Mouse (Mus musculus): ENCODE results near the gene Clta. TPM values are rescaled to one million over a fixed set of nuclear protein-coding genes. Genes with fewer than 3 reads are reported as not detected.

Gene Clta
- total RNA-seq, 1 experiment = 373 TPM

DNA sequence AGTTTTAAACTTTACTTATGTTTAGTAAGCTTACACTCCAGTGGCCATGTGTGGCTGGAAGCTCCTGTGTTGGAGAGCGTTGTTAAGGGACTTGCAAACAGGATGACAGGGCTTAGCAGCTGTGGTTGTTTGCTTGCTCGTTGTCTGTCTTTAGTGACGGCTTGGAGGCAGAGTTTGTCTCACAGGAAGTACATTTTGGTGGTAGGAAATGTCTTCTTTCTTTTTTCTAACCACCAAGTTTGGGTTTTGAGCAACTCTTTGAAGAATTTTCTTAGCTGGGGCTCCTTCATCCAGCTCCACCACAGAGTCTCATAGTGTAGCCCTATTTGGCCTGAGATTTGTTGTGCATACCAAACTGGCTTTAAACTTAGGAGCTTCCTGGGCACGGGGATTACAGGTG is 18.1 kb downstream of the Clta start:
- no peak overlapping the region for H3K4me3 ChIP-seq (ENCODE audit: insufficient read depth in 1 of 2, low read depth in 1 of 2, low read length in 2 of 2, poor library complexity in 1 of 2, severe bottlenecking in 1 of 2)
- no peak for TF ChIP-seq CHD2 (IDR thresholded peaks at IDR 0.05; ENCODE audit: low read depth, low read length)
- peaks cover 0 to 2% of the 10 kb centered on the region in 2 experiments; a peak in 1 of 4 replicates for H3K4me1 ChIP-seq (ENCODE audit: control insufficient read depth in 2 of 2, insufficient read depth in 2 of 2, low read length in 2 of 2, poor library complexity in 1 of 2)
- in situ Hi-C loops (cut with MboI; ENCODE audit: low sequenced_read_pairs in 2 of 2, unreplicated experiment in 2 of 2) = no loop called here
- no peak for DNase-seq (ENCODE audit: low read depth, low spot score)
- peaks cover 57% of the 10 kb centered on the region for H3K36me3 ChIP-seq (ENCODE audit: control insufficient read depth, insufficient read depth, low read length, poor library complexity, severe bottlenecking)
- no peaks in the 10 kb centered on the region for H3K9me3 ChIP-seq (ENCODE audit: control insufficient read depth, insufficient read depth, low read depth, low read length)
- H3K27ac ChIP-seq (ENCODE audit: insufficient read depth, low read depth, low read length, poor library complexity, severe bottlenecking) = no peak overlapping the region
- H3K9ac ChIP-seq (ENCODE audit: insufficient read depth, low read depth, low read length, poor library complexity, severe bottlenecking) = no peak overlapping the region

DNA sequence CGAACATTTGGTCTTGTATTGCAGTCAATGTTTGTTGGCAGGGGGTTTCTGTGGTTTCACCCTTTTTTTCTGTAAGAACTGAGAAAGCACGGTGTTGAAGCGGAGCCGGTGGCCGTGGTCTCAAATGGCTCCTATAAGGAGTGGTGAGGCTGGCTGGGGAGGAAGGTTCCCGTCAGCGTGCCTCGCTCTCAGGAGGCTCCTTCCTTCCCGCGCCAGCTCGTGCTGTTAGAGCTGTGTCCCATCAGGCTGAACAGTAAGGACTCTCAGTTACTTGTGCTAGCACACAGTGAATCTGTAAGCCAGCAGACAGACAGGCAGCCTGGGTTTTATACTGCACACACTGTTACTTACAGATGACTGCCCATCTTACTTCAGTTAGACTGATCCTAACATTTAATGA is 18.5 kb downstream of the Clta start:
- TF ChIP-seq ZNF384 (IDR thresholded peaks at IDR 0.05; ENCODE audit: low read depth, low read length) (no peak), MAFK (IDR thresholded peaks at IDR 0.05; ENCODE audit: insufficient read depth, low read depth, low read length) (no peak), CHD2 (IDR thresholded peaks at IDR 0.05; ENCODE audit: low read depth, low read length) (no peak), HCFC1 (IDR thresholded peaks at IDR 0.05; ENCODE audit: borderline replicate concordance, insufficient read depth, low read length) (no peak), ZC3H11A (IDR thresholded peaks at IDR 0.05; ENCODE audit: borderline replicate concordance, low read depth, low read length) (no peak)
- in situ Hi-C loops (cut with MboI; ENCODE audit: low sequenced_read_pairs in 2 of 2, unreplicated experiment in 2 of 2) = no loop called here
- H3K36me3 ChIP-seq (ENCODE audit: control insufficient read depth, insufficient read depth, low read length, poor library complexity, severe bottlenecking) = peaks cover 58% of the 10 kb centered on the region
- no peak for DNase-seq (ENCODE audit: low read depth, low spot score)
- H3K9ac ChIP-seq (ENCODE audit: insufficient read depth, low read depth, low read length, poor library complexity, severe bottlenecking) = no peak overlapping the region
- no peaks in the 10 kb centered on the region for H3K9me3 ChIP-seq (ENCODE audit: control insufficient read depth, insufficient read depth, low read depth, low read length)
- H3K4me1 ChIP-seq (ENCODE audit: control insufficient read depth in 2 of 2, insufficient read depth in 2 of 2, low read length in 2 of 2, poor library complexity in 1 of 2) = peaks cover 0 to 2% of the 10 kb centered on the region in 2 experiments; a peak in 1 of 4 replicates
- no peak overlapping the region for H3K4me3 ChIP-seq (ENCODE audit: insufficient read depth in 1 of 2, low read depth in 1 of 2, low read length in 2 of 2, poor library complexity in 1 of 2, severe bottlenecking in 1 of 2)
- no peak overlapping the region for H3K27ac ChIP-seq (ENCODE audit: insufficient read depth, low read depth, low read length, poor library complexity, severe bottlenecking)

DNA sequence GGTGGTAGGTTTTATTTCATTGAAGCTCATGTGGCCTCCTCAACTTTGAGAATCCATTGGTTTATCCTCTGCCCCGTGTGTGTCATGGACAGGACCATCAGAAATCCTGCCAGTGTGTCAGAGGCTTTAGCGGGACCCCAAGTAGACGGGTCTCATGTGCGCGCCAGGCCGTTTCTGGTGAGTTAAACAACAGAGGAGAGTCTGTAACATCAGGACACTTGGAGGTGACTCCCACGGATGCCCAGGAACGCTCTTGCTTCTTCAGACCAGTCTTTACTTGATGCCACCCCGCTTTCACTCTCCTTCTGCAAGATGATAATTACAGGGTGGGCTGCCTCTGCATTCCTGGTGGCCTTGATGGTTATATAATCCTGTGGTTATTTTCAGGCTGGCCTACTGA is 19.4 kb downstream of the Clta start:
- H3K9me3 ChIP-seq (ENCODE audit: control insufficient read depth, insufficient read depth, low read depth, low read length) = no peaks in the 10 kb centered on the region
- H3K9ac ChIP-seq (ENCODE audit: insufficient read depth, low read depth, low read length, poor library complexity, severe bottlenecking) = no peak overlapping the region
- TF ChIP-seq CHD2 (IDR thresholded peaks at IDR 0.05; ENCODE audit: low read depth, low read length) = no peak
- TF ChIP-seq ZC3H11A (IDR thresholded peaks at IDR 0.05; ENCODE audit: borderline replicate concordance, low read depth, low read length) = no peak
- TF ChIP-seq HCFC1 (IDR thresholded peaks at IDR 0.05; ENCODE audit: borderline replicate concordance, insufficient read depth, low read length) = no peak
- no peak for TF ChIP-seq ZNF384 (IDR thresholded peaks at IDR 0.05; ENCODE audit: low read depth, low read length)
- TF ChIP-seq MAFK (IDR thresholded peaks at IDR 0.05; ENCODE audit: insufficient read depth, low read depth, low read length) = no peak
- no peak overlapping the region for H3K27ac ChIP-seq (ENCODE audit: insufficient read depth, low read depth, low read length, poor library complexity, severe bottlenecking)
- DNase-seq (ENCODE audit: low read depth, low spot score) = no peak
- in situ Hi-C loops (cut with MboI; ENCODE audit: low sequenced_read_pairs in 2 of 2, unreplicated experiment in 2 of 2) = no loop called here
- peaks cover 57% of the 10 kb centered on the region for H3K36me3 ChIP-seq (ENCODE audit: control insufficient read depth, insufficient read depth, low read length, poor library complexity, severe bottlenecking)
- peaks cover 0 to 2% of the 10 kb centered on the region in 2 experiments; a peak in 1 of 4 replicates for H3K4me1 ChIP-seq (ENCODE audit: control insufficient read depth in 2 of 2, insufficient read depth in 2 of 2, low read length in 2 of 2, poor library complexity in 1 of 2)
- H3K4me3 ChIP-seq (ENCODE audit: insufficient read depth in 1 of 2, low read depth in 1 of 2, low read length in 2 of 2, poor library complexity in 1 of 2, severe bottlenecking in 1 of 2) = no peak overlapping the region

DNA sequence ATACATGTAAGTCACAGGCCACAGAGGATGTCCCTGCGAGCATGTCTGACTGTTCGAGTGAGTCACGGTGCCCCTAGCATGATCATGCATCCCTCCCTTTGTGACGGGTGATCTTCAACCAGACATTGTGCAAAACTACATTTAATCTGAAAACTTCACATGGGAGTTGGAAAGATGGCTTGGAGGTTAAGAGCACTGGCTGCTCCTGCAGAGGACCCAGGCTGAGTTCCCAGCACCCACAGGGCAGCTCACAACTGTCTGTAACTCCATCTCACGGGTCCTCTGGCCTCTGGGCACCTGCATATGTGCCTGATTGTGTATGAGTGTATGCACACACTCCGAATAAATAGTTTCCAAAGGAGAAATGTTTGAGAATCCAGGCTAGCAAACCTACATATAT is 20.0 kb downstream of the Clta start:
- no peak for TF ChIP-seq CHD2 (IDR thresholded peaks at IDR 0.05; ENCODE audit: low read depth, low read length)
- no peak for TF ChIP-seq ZNF384 (IDR thresholded peaks at IDR 0.05; ENCODE audit: low read depth, low read length)
- no peak for TF ChIP-seq HCFC1 (IDR thresholded peaks at IDR 0.05; ENCODE audit: borderline replicate concordance, insufficient read depth, low read length)
- TF ChIP-seq ZC3H11A (IDR thresholded peaks at IDR 0.05; ENCODE audit: borderline replicate concordance, low read depth, low read length) = no peak
- no peak for TF ChIP-seq MAFK (IDR thresholded peaks at IDR 0.05; ENCODE audit: insufficient read depth, low read depth, low read length)
- no peak for DNase-seq (ENCODE audit: low read depth, low spot score)
- H3K9ac ChIP-seq (ENCODE audit: insufficient read depth, low read depth, low read length, poor library complexity, severe bottlenecking) = no peak overlapping the region
- no peak overlapping the region for H3K4me3 ChIP-seq (ENCODE audit: insufficient read depth in 1 of 2, low read depth in 1 of 2, low read length in 2 of 2, poor library complexity in 1 of 2, severe bottlenecking in 1 of 2)
- H3K9me3 ChIP-seq (ENCODE audit: control insufficient read depth, insufficient read depth, low read depth, low read length) = no peaks in the 10 kb centered on the region
- H3K36me3 ChIP-seq (ENCODE audit: control insufficient read depth, insufficient read depth, low read length, poor library complexity, severe bottlenecking) = peaks cover 54% of the 10 kb centered on the region
- peaks cover 0 to 2% of the 10 kb centered on the region in 2 experiments; a peak in 1 of 4 replicates for H3K4me1 ChIP-seq (ENCODE audit: control insufficient read depth in 2 of 2, insufficient read depth in 2 of 2, low read length in 2 of 2, poor library complexity in 1 of 2)
- in situ Hi-C loops (cut with MboI; ENCODE audit: low sequenced_read_pairs in 2 of 2, unreplicated experiment in 2 of 2) = no loop called here
- H3K27ac ChIP-seq (ENCODE audit: insufficient read depth, low read depth, low read length, poor library complexity, severe bottlenecking) = no peak overlapping the region

DNA sequence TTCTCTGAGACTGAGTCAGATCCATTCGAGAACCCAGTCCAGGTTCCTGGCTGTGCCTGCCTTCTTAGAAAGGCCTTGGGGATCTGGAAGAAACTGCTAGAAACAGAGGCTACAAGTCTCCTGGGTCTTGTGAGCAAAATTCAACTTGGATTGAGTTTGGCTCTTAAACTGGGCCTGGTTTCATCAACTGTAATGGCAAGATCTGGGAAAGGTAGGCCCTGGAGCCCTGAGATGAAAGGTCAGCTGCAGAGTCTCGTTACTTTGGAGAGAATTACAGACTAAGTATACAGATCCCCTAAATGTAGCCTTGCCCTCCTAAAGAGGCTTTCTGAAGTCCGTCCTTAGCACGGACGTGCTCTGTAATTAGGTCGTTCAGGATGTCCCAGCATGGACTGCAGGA is 21.3 kb downstream of the Clta start:
- no peak overlapping the region for H3K27ac ChIP-seq (ENCODE audit: insufficient read depth, low read depth, low read length, poor library complexity, severe bottlenecking)
- no peak overlapping the region for H3K4me3 ChIP-seq (ENCODE audit: insufficient read depth in 1 of 2, low read depth in 1 of 2, low read length in 2 of 2, poor library complexity in 1 of 2, severe bottlenecking in 1 of 2)
- no peak for DNase-seq (ENCODE audit: low read depth, low spot score)
- no peaks in the 10 kb centered on the region for H3K9me3 ChIP-seq (ENCODE audit: control insufficient read depth, insufficient read depth, low read depth, low read length)
- in situ Hi-C loops (cut with MboI; ENCODE audit: low sequenced_read_pairs in 2 of 2, unreplicated experiment in 2 of 2) = no loop called here
- H3K9ac ChIP-seq (ENCODE audit: insufficient read depth, low read depth, low read length, poor library complexity, severe bottlenecking) = no peak overlapping the region
- H3K4me1 ChIP-seq (ENCODE audit: control insufficient read depth in 2 of 2, insufficient read depth in 2 of 2, low read length in 2 of 2, poor library complexity in 1 of 2) = peaks cover 0 to 7% of the 10 kb centered on the region in 2 experiments; a peak in 1 of 4 replicates
- no peak for TF ChIP-seq HCFC1 (IDR thresholded peaks at IDR 0.05; ENCODE audit: borderline replicate concordance, insufficient read depth, low read length)
- TF ChIP-seq CHD2 (IDR thresholded peaks at IDR 0.05; ENCODE audit: low read depth, low read length) = no peak
- TF ChIP-seq ZNF384 (IDR thresholded peaks at IDR 0.05; ENCODE audit: low read depth, low read length) = no peak
- no peak for TF ChIP-seq MAFK (IDR thresholded peaks at IDR 0.05; ENCODE audit: insufficient read depth, low read depth, low read length)
- TF ChIP-seq ZC3H11A (IDR thresholded peaks at IDR 0.05; ENCODE audit: borderline replicate concordance, low read depth, low read length) = no peak
- peaks cover 55% of the 10 kb centered on the region for H3K36me3 ChIP-seq (ENCODE audit: control insufficient read depth, insufficient read depth, low read length, poor library complexity, severe bottlenecking)
